Mouse (Mus musculus) testis, adult 10 weeks (tissue): ENCODE measurements around the gene Crybg2. TPM values are rescaled to one million over a fixed set of nuclear protein-coding genes. Genes with fewer than 3 reads are reported as not detected.

ENCODE experiments used
- polyA plus RNA-seq: library from polyadenylated mRNA; stranded (reverse); fragments of 350-450 nt; fragmentation: Illumina TruSeq; extraction: RNeasy Lipid Tissue Mini Kit (QIAGEN cat#74804); gene quantifications from one replicate; pipeline ENCODE4 v1.2.3, GENCODE M21; 2014; ENCODE audit warnings: low read depth, low replicate concordance

The Crybg2 gene
- 0.17 TPM for polyA plus RNA-seq

GRCm38 (mm10) chr4:134060135-134060865 is at the start of gene Crybg2:
Gene Crybg2, plus strand, starts transcription at chr4:134060815.

GRCm38 (mm10) chr4:134018779-134019145 is 41.9 kb upstream of the Crybg2 start, which contains the start of gene Lin28a:
Gene Lin28a, minus strand, starts transcription at chr4:134018841.

GRCm38 (mm10) chr4:134053538-134053937 is 7.1 kb upstream of the Crybg2 start, which contains the start of gene Zfp683:
Gene Zfp683, plus strand, starts transcription at chr4:134053838.

GRCm38 (mm10) chr4:134094923-134095547 is 34.4 kb downstream of the Crybg2 start, which contains the start of gene Cd52:
Gene Cd52, minus strand, starts transcription at chr4:134095082.

GRCm38 (mm10) chr4:134101979-134102741 is 41.5 kb downstream of the Crybg2 start, which contains the start of gene Ubxn11:
Gene Ubxn11, plus strand, starts transcription at chr4:134102570.

GRCm38 (mm10) chr4:134128221-134128982 is 67.8 kb downstream of the Crybg2 start, which contains the start of gene Sh3bgrl3:
Gene Sh3bgrl3, minus strand, starts transcription at chr4:134128789.

Other genes starting within 250 kb of the Crybg2 start
- 4.0 TPM for gene Rps6ka1, start 173.0 kb upstream of the Crybg2 start, polyA plus RNA-seq
- gene Hmgn2, start 92.2 kb upstream of the Crybg2 start, polyA plus RNA-seq: 152 TPM
- 11.6 TPM for gene Dhdds, start 59.9 kb upstream of the Crybg2 start, polyA plus RNA-seq
- gene Lin28a, start 42.0 kb upstream of the Crybg2 start, polyA plus RNA-seq: 3.3 TPM
- gene Zfp683, start 7.0 kb upstream of the Crybg2 start, polyA plus RNA-seq: not detected
- gene Cd52, start 34.3 kb downstream of the Crybg2 start, polyA plus RNA-seq: 12.2 TPM
- 17.0 TPM for gene Ubxn11, start 41.8 kb downstream of the Crybg2 start, polyA plus RNA-seq
- 3.2 TPM for gene Sh3bgrl3, start 68.0 kb downstream of the Crybg2 start, polyA plus RNA-seq
- 53.0 TPM for gene Cep85, start 126.3 kb downstream of the Crybg2 start, polyA plus RNA-seq
- not detected for gene Gm7534, start 142.2 kb downstream of the Crybg2 start, polyA plus RNA-seq
- 32.9 TPM for gene Catsper4, start 166.6 kb downstream of the Crybg2 start, polyA plus RNA-seq
- gene Cnksr1, start 177.6 kb downstream of the Crybg2 start, polyA plus RNA-seq: not detected
- gene E130218I03Rik, start 182.8 kb downstream of the Crybg2 start, polyA plus RNA-seq: not detected
- gene Zfp593, start 184.8 kb downstream of the Crybg2 start, polyA plus RNA-seq: 0.59 TPM
- not detected for gene Gm30191, start 186.1 kb downstream of the Crybg2 start, polyA plus RNA-seq
- gene Grrp1, start 193.3 kb downstream of the Crybg2 start, polyA plus RNA-seq: not detected
- gene Pdik1l, start 227.1 kb downstream of the Crybg2 start, polyA plus RNA-seq: 13.0 TPM